Mouse (Mus musculus) megakaryocyte progenitor cell, adult 5-6 weeks (primary cell): ENCODE measurements around the gene Isy1. TPM values are rescaled to one million over a fixed set of nuclear protein-coding genes. Genes with fewer than 3 reads are reported as not detected.

ENCODE experiments used
- ATAC-seq: replicated peaks from 2 replicates; pipeline ENCODE4 v1.8.0; 2016; ENCODE audit warnings: mild to moderate bottlenecking, moderate TSS enrichment, inconsistent platforms; ENCODE audit not compliant: poor library complexity
- total RNA-seq, 2 experiments: library from RNA; stranded (forward) in 1 of 2; stranded (reverse) in 1 of 2; fragments of 157-497, 149-512 nt in 1 of 2; fragments of 200-1000 nt in 1 of 2; gene quantifications; 2 replicates each; pipeline versions ENCODE4 v1.2.3 to v1.2.4; 2015 to 2017

The Isy1 gene
- total RNA-seq, 2 experiments from 2014 or later: 27.8 to 136 TPM

DNA sequence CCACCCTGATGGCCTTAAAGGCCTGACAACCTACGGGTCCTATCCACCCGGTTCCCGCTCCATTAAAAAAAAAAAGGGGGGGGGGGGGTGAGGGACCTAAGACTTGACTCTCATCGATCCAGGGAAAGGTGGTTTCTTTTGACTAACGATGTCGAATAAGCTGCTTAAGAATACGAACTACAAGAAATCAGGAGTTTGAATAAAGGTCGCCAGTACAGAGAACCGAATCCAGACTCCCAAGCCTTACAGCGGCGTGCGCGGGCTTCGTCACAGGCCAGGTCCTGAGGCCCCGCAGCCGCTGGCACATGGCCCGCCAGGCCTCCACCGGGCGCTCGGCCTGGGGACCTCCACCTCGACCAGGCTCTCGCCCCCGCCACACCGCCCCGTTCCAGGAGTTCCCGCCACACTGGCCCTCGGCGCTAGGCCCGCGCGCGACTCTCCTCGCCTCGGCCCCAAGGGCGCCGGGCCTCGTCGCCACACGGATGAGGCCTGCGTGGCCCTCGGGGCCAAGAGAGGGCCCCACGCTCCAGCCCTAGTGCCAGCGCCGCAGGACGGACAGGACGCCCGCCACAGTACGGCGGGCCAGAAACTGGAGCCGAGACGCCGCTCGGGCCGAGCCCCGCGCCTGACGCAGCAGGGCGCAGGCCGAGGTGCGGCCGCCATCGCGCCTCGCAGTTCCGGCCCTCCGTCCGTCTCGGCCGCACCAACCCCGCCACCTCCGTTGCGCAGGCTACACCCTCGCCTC is 11.7 kb upstream of the Isy1 start:
- no peak for ATAC-seq

DNA sequence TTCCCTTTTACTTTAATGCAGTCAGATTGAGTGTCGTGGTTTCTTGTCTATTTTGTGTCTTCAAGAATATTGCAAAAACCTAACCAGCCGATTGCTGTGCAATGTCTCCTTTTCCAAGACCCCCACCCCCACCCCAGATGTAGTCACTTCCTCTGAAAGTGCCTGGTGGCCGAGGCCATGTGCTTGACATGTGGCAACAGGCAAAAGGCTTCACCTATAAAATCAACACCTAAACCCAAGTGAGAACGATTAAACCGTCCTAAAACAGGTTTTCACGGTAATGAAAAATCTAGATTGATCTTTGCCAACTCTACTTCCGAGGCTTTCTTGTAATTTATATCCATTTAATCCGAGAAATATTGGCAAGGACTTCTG is 11.2 kb upstream of the Isy1 start:
- peak; percentile 51 for ATAC-seq

DNA sequence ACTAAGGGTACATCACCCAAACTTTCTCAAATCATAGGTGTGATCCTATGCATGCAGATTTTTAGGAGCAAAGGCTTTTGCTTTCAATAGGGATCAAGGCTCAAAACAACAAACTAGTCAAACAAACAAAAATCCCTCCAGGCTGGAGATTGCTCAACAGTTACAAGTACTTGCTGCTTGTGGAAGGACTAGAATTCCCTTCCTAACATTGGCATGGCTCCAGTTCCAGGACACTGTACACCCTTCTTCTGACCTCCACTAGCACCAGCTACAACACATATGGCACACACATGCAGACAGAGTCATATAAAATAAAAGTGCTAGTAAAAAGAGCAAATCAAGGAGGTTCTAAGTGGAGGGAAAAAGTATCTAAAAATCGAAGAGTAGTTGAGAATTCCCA is 8.2 kb upstream of the Isy1 start:
- ATAC-seq: no peak

DNA sequence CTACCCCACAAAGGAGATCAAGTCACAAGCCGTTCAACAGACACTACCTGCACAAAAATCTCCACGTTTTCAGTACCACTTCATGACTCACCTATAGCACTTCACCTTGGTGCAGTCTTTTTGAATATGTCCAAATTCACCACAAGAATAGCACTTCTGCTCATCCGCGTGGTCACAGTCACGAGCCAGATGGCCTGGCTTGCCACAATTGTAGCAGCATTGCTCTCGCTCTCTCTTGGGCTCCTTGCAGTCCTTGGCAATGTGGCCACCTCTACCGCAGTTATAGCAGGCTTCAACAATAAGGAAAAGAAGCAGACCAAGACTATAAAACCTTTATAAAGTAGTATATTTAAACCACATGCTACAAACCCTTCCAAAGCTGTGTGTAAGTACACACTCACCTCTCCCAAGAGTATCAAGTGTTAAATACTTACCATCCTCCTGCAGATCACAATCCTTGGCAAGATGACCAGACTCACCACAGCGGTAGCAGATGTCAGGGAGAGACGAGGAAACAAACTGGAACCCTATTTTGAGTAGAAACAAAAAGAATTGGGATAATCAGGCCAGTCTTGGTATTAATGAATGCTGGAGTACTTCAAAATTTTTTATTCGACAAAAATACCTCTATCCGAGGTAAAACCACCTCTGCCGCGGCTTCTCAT is 6.6 kb upstream of the Isy1 start:
- no peak for ATAC-seq

DNA sequence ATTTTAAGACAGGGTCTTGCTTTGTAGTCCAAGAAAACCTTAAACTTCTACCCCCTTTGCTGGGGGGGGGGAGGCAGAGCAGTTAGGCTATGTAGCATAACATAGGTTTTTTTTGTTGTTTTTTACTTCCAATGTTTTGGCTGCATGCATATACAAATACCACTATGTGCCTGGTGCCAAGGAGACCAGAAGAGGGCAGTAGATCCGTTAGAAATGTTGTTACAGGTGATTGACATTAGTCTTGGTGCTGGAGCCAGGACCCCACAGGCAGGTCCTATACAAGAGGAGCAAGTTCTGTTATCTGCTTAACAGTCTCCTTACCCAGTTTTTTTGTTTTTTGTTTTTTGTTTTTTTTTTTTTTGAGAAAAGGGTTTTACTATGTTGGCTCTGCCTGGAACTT is 3.7 kb upstream of the Isy1 start:
- peak; percentile 15; the same call in 1 of the 2 replicates for ATAC-seq

DNA sequence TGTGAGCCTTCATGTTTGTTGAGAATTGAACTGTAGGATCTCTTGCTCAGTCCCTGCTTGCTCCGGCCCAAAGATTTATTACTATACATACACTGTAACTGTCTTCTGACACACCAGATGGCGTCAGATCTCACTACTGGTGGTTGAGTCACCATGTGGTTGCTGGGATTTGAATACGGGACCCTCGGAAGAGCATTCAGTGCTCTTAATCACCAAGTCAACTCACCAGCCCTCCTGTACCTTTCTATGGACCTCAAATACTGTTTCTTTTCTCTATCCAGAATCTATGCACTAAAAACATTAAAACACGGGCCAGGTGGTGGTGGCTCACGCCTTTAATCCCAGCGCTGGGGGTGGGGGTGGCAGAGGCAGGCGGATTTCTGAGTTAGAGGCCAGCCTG is 3.0 kb upstream of the Isy1 start:
- ATAC-seq: no peak

DNA sequence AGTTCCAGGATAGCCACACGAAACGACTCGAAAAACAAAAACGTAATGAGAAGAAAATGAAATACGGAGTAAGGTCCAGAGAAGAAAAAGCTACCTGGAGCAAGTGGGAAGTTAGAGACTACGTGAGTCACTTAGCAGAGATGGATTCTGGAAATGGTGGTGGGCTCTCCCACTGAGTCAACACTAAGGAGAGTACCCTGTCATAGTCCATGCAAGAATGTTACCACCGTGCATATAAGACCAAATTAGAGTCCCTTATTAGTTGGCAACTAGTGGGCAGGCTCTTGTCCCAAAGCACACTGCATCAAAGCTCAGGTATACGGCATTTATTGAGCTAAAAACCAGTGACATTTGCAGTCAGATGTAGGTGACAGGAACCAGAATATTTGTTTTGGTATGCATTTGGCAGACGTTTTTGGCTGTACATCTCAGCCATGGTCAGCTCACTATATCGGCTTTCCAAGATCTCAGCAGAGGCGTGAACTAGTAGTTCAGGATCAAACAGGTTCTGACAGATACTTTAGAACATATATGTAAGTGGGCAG is 1.3 kb upstream of the Isy1 start:
- no peak for ATAC-seq

DNA sequence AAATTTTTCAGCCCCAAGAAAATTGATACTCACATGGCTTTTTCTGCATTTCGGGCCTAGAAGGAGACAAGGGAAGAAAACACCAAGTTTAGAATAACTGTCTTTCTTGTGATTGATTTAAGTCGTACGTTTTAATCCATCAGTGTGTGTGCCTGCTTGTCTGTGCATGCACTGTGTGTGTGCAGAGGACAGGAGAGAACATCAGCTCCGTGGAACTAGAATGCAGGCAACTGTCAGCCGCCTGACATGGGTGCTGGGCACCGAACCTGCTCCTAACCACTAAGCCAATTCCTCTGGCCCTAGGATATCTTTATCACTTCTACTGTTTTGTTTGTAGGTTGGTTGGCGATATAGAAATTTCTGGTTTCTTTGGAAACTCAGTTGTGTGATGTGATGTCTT is 2.9 kb downstream of the Isy1 start, which contains the start of gene Gm45140:
Gm45140 (minus strand) TSS at position 101 of the 400 bp plus-strand sequence.
- no peak for ATAC-seq

DNA sequence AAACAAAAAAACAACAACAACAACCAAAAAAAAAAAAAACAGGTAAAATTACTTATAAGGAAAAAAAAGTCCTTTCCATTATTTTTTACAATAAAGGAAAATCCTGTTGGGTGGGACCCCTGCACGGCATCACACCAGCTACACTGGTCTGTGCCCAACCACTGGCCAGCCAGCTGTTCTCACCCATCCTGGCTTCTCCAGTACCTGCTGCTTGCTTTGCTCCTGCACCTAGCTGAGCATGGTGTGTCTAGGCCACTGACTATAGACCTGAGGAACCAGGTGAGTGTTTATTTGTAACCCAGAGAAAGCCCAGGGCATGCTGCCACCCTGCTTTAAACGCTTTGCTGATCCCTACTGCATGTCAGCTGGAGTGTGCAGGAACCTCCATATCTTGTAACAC is 18.2 kb downstream of the Isy1 start:
- ATAC-seq: no peak

DNA sequence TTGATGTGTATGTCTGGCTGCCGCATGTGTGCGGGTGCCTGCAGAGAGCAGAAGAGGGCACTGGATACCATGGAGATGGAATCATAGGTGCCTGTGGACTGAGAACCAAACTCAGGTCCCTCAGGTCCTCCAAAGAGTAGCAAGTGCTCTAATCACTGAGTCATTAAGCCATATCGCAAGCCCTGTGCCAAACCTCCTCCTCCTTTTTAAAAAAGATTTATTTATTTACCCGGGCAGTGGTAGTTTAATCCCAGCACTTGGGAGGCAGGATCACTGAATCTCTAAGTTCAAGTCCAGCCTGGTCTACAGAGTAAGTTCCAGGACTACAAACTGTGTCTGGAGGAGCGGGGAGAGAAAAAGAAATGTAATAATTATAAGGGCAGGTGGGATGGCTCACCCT is 24.1 kb downstream of the Isy1 start:
- ATAC-seq: no peak

DNA sequence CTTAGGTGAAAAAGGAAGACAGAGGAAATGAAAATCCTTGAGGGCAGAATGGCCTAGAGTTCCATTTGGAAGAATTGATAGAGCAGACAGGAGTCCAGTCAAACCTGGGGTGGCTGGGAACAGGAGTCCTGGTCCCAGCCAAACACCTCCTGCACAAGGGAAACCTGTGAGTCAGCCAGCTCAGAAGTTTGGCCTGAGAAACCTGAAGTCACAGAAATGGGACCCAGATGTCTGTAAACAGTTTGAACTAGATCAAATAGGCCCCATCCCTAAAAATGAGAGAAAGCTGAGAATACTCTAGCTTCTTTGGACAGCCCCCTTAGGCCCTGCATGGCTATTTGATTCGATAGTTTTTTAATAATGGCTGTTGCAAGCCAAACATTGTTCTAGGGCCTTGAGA is 25.9 kb downstream of the Isy1 start:
- no peak for ATAC-seq

DNA sequence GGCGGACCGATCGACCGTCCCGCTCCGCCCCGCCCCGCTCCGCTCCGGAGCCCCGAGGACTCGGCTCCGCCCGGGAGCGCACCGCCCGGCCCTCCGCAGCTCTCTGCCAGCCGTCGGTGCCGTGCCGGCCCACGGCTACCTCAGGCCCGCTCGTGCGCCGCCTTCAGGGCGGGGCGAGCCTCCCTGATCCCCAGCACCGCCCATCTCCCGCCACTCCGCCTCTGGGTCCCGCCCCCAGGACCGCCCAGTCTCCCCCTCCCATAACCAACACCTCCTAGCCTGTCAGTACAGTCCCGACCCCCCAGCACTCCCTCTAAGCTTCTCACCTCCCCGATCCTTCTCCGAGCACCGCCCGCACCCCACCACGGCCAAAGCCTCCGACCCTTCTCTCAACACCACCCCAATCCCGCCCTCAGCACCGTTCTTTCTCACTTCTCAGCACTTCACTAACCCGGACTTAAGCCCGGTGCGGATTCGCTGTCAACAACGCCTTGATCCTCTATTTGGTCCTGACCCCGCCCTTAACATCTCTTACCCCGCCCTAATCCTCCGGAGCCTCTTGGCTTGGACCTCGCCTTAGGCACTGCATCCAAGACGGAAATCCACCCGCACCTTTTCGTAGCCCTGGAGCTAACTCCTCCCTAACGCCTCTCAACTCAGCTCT is 26.8 kb downstream of the Isy1 start, which contains the start of gene Rab43:
Rab43 (minus strand) TSS at position 490 of the 664 bp plus-strand sequence.
- peak; percentile 72 for ATAC-seq

DNA sequence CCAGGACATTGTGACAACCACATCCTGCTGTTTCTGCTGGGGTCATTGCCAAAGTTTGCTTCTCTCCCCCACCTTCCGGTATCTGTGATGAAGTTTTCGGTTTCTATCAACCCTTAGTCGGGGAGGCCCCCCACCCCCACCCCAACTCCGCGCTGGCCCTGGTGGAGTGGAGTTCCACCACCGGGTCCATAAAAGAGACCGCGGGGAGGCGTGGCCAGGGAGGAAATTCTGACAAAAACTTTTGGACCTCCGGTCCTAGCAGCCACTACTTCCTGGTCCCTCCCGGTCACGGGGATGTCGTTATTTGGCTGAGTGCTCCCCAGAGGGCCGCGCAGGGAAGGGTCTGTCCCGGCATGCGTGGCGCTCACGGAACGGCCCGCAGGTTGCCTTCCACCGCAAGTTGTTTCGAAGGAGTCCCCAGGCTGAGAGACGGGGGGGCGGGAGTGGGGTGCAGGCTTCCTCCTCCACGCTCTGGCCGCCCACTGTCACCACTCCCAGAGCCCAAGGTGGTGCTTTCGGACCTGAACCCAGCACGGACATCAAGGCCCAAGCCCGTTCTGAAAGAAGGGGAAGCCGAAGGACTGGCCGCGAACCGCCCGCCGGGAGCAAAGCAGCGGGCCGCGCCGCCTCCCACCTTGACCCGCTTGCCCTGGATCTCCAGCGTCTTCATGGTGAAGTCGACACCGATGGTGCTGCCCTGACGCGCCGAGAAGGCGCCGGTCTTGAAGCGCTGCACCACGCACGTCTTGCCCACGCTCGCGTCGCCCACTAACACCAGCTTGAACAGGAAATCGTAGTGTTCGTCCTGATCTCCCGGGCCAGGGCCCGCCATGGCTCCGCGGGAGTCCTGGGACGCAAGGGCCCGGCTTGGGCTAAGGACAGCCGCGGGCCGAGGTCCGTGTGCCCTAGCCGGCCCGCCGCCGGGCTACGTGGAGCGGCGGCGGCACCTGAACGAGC is 27.6 kb downstream of the Isy1 start:
- peak; percentile 16 for ATAC-seq

DNA sequence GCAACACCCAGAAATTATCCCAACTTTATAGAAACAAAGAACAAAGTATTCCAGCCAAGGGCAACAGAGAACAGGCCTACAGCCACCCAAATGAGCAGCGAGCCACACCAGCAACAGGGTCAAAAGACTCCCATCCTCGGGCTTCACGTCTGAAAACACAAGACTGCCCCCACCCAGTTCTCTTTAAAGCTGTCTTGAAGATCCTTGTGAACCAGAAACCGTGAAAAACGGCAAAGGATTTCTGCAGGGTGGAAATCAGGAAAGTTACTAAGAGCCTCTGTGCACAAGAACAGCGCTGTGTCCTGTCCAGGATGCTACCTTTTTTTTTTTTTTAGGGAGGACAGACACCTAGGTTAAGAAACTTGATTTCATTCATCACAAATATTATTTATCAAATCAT is 28.3 kb downstream of the Isy1 start:
- ATAC-seq: no peak

DNA sequence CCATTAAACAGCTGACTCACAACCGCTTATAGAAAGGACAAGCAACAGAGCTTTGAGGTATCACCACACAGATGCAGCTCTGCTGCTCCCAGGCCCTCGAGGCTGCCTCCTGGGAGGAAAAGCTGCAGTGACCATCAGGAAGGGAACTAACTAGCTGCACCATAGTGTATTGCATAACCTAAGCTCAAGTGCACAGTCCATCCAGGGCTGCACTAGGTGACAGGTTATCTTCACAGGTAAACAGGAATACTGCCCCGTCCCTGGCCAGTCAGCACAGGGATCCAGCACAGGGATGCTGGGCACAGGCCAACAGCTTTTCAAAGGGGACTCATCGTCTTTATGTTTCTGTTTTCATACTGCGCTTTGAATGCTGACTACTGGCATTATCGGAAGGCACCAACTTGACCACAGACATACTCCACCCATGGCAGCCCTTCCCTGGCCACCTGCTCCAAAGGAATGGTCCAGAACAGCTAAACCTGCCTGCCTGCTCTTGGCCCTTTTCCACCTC is 28.9 kb downstream of the Isy1 start:
- peak; percentile 10; the same call in 1 of the 2 replicates for ATAC-seq

DNA sequence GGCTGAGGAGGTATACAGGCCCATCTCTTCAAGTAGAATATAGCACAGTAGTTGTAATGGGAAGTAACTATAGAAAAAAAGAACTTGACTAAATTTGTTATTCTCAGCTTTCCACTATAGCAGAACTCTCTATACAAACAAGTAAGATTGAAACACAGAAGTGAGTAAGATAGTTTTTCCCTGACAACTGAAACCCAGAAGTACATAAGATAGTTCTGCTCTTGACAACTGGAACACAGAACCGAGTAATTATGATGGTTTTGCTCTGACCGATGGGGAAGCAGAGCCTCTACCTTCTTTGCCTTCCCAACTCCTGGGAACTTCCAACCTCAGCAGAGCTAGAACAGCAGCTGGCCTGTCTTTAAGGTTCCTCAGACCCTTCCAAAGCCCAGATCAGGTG is 29.5 kb downstream of the Isy1 start:
- no peak for ATAC-seq

DNA sequence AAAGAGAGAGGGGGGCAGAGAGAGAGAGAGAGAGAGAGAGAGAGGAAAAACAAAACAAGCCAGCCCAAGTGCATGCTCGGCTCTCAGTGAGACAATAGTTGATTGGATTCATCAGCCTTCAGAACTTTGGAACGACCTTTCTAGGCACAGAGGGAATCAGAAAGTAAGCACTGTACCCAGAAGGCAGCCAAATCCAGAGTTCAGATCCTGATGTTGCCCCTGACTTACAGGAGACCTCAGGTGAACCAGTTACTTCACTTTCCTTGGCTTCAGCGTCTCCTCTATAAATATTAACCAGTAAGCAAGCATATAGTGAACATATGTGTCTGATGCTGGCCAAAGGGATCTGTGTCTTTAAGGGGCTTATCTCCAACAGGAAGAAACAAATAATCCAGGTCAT is 30.1 kb downstream of the Isy1 start:
- ATAC-seq: no peak

DNA sequence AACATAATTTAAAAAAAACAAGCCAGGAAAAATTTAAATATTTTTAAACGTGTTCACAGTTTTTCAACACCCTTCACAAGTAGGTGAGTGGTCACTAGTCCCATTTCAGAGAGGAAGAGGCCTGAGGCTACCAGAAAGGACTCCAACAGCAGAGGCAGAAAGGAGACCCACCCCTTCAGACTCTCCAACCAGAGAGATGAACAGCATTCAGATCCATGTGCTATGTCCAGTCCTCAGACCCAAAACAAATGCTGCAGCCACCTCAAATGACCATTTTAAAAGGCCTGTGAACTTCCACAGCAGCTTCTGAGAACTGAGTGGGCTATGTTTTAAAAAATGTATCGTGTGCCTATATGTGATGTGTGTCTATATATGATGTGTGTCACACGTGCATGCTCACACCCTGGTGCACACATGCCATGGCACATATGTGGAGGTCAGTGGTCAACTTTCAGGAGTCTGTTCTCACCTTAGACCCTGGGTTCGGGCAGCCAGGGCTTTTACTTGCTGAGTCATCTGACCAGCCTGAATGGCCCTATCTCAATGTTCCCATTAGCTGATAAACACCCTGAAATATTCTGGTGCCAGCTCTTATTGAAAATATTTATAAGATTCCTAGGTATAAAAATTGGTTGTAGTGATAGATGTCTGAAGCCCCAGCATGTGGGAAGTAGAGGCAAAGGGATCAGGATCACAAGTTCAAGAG is 30.7 kb downstream of the Isy1 start:
- no peak for ATAC-seq

DNA sequence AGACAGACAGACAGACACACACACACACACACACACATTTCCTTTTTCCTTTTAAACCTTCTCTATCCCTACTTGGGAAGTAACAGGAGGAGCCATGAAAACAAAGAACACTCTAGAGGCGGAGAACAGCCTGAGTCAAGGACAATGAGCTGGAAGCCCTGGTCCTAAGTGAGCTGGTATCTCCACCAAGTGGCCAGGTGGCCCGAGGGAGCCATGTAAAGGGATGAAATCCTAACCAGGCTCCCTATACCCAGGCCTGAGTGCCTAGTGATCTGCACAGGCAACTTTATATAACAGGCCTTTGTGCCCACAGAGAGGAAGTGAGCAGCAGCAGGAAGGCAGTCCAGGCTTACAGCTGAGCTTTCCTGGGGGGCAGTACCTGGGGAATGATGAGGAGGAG is 31.7 kb downstream of the Isy1 start:
- ATAC-seq: no peak

DNA sequence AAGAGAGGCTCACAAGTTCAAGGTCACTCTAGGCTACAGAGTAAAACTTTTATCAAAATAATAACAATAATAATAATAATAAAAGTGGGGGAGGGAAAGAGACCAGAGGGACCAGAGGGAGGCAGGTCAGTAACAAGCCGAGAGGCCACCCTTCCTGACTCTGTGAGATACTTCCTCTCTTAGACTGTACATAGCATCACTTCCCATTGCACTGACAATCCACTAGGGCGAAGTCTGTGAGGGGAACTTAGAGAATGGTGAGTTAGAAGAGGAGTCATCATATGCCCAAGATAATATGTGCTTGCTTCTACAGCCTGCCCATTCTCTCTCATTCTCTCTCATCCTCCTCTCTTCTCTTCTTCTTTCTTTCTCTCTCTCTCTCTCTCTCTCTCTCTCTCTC is 32.6 kb downstream of the Isy1 start:
- peak; percentile 60 for ATAC-seq
